In the genomic region with DNA sequence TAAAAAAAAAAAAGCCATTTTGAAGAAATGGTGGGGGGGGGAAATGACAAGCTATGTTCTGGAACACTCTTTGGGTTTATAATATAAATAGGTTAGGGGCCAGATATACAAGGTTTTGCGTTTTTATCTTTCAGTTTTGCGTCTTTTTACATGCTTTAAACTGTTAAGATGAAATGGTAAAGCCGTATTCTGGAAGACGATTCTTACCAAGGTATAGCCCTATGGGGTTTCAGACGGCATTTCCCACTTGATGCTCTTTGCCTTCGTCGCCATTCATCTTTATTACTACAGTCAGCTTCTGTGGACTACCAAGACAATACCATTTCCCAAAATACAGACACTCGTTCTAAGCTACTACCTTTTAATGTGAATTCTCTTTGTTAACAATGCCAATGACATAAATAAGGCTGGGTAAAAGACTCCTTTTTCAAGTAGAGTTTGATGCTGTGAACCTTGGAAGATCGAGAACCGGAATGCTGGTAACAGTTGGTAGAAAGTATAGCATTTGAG, we compare ENCODE assay signal across 7 mouse cellular contexts. TPM values are rescaled to one million over a fixed set of nuclear protein-coding genes. Genes with fewer than 3 reads are reported as not detected.
DNase-seq lines count a peak whose midpoint lies in the region; ATAC-seq and TF ChIP-seq lines count a peak whose summit lies in the region.

No protein-coding gene starts in this region.

- peaks cover 9% of the 10 kb centered on the region for H3K4me1 ChIP-seq in lung, embryonic 16.5 days (replicated peaks; ENCODE audit: control insufficient read depth, insufficient read depth, low read length)
- peaks cover 14% of the 10 kb centered on the region; the same call in 1 of the 2 replicates for H3K4me1 ChIP-seq in embryonic facial prominence, embryonic 14.5 days (ENCODE audit: control insufficient read depth, insufficient read depth, low read length)
- no peaks in the 10 kb centered on the region; the same call in 1 of the 2 replicates for H3K4me1 ChIP-seq in limb, embryonic 11.5 days (ENCODE audit: control insufficient read depth, insufficient read depth, low read length)
- 0 out of 2 replicates have a peak, but pooled peaks cover 3% of the 10 kb centered on the region for H3K4me1 ChIP-seq in stomach, embryonic 14.5 days (ENCODE audit: control insufficient read depth, insufficient read depth, low read length)
- H3K4me1 ChIP-seq in kidney, adult 2 months (ENCODE audit: control insufficient read depth, insufficient read depth, low read length), result no peaks in the 10 kb centered on the region; the same call in 1 of the 2 replicates

- H3K27ac ChIP-seq in lung, embryonic 16.5 days (ENCODE audit: low read length), result peak overlapping the region; percentile 100
- H3K27ac ChIP-seq in embryonic facial prominence, embryonic 14.5 days (replicated peaks; ENCODE audit: low read depth, low read length), result peak overlapping the region; percentile 100
- no peak overlapping the region for H3K27ac ChIP-seq in limb, embryonic 11.5 days (replicated peaks; ENCODE audit: low read depth, low read length)
- H3K27ac ChIP-seq in stomach, embryonic 14.5 days (ENCODE audit: low read length), result no peak overlapping the region; the same call in 1 of the 2 replicates
- no peak overlapping the region for H3K27ac ChIP-seq in kidney, adult 2 months (ENCODE audit: insufficient read depth, low read depth, low read length)

- peak overlapping the region; percentile 76 for H3K4me2 ChIP-seq in lung, embryonic 16.5 days (ENCODE audit: low read depth, low read length)
- peak overlapping the region; percentile 62 for H3K4me2 ChIP-seq in embryonic facial prominence, embryonic 14.5 days (ENCODE audit: low read depth, low read length)
- H3K4me2 ChIP-seq in limb, embryonic 11.5 days (ENCODE audit: low read depth, severe bottlenecking), result peak overlapping the region; percentile 58
- peak overlapping the region; percentile 51 for H3K4me2 ChIP-seq in stomach, embryonic 14.5 days (replicated peaks; ENCODE audit: low read depth, low read length)

- H3K36me3 ChIP-seq in lung, embryonic 16.5 days (ENCODE audit: control insufficient read depth, insufficient read depth, low read length), result no peaks in the 10 kb centered on the region
- H3K36me3 ChIP-seq in embryonic facial prominence, embryonic 14.5 days (ENCODE audit: control insufficient read depth, insufficient read depth, low read length), result no peaks in the 10 kb centered on the region
- H3K36me3 ChIP-seq in limb, embryonic 11.5 days (ENCODE audit: control insufficient read depth, insufficient read depth, low read length), result no peaks in the 10 kb centered on the region
- H3K36me3 ChIP-seq in stomach, embryonic 14.5 days (ENCODE audit: control insufficient read depth, insufficient read depth, low read length), result no peaks in the 10 kb centered on the region
- no peaks in the 10 kb centered on the region for H3K36me3 ChIP-seq in kidney, adult 2 months (ENCODE audit: control insufficient read depth, insufficient read depth, low read length)

- H3K9ac ChIP-seq in lung, embryonic 16.5 days (ENCODE audit: low read length), result peak overlapping the region; percentile 98
- H3K9ac ChIP-seq in embryonic facial prominence, embryonic 14.5 days (ENCODE audit: low read depth, low read length), result peak overlapping the region; percentile 95
- no peak overlapping the region for H3K9ac ChIP-seq in limb, embryonic 11.5 days (ENCODE audit: low read length)
- peak overlapping the region; percentile 93 for H3K9ac ChIP-seq in stomach, embryonic 14.5 days (replicated peaks; ENCODE audit: low read depth, low read length)

- H3K4me3 ChIP-seq in lung, embryonic 16.5 days (ENCODE audit: low read length), result peak overlapping the region; percentile 94
- peak overlapping the region; percentile 83 for H3K4me3 ChIP-seq in embryonic facial prominence, embryonic 14.5 days (ENCODE audit: low read depth, low read length)
- peak overlapping the region; percentile 72 for H3K4me3 ChIP-seq in limb, embryonic 11.5 days (ENCODE audit: low read depth, low read length)
- peak overlapping the region; percentile 89 for H3K4me3 ChIP-seq in stomach, embryonic 14.5 days (ENCODE audit: low read depth, low read length)
- H3K4me3 ChIP-seq in kidney, adult 2 months (ENCODE audit: insufficient read depth, low read depth, low read length), result no peak overlapping the region

- DNase-seq in lung, adult 18-20 months, result no peak
- DNase-seq in embryonic facial prominence, embryonic 14.5 days (ENCODE audit: low spot score), result no peak
- no peak for DNase-seq in limb, embryonic 11.5 days (ENCODE audit: low spot score)
- DNase-seq in right cerebral cortex, adult 2 months (ENCODE audit: low spot score in 2 of 2), result no peak
- DNase-seq in kidney, adult 2 months, result no peak

- no peak for TF ChIP-seq CTCF in kidney, adult 2 months (conservative IDR thresholded peaks at IDR 0.05; ENCODE audit: insufficient read depth, insufficient read length, low read depth, low read length)

- no peak for TF ChIP-seq POLR2A in kidney, adult 2 months (IDR thresholded peaks at IDR 0.05; ENCODE audit: low read depth, low read length)

- H3K27me3 ChIP-seq in lung, embryonic 16.5 days (ENCODE audit: control insufficient read depth, insufficient read depth, low read depth, low read length), result no peaks in the 10 kb centered on the region
- no peaks in the 10 kb centered on the region for H3K27me3 ChIP-seq in embryonic facial prominence, embryonic 14.5 days (replicated peaks; ENCODE audit: control insufficient read depth, insufficient read depth, low read length)
- no peaks in the 10 kb centered on the region for H3K27me3 ChIP-seq in limb, embryonic 11.5 days (ENCODE audit: control insufficient read depth, insufficient read depth, low read length)
- H3K27me3 ChIP-seq in stomach, embryonic 14.5 days (ENCODE audit: control insufficient read depth, insufficient read depth, low read length), result no peaks in the 10 kb centered on the region
- no peaks in the 10 kb centered on the region for H3K27me3 ChIP-seq in kidney, adult 2 months (replicated peaks; ENCODE audit: control insufficient read depth, insufficient read depth, low read length)

- H3K9me3 ChIP-seq in lung, embryonic 16.5 days (ENCODE audit: control insufficient read depth, low read length), result no peaks in the 10 kb centered on the region
- 0 out of 2 replicates have a peak, but pooled peaks cover 5% of the 10 kb centered on the region for H3K9me3 ChIP-seq in embryonic facial prominence, embryonic 14.5 days (ENCODE audit: control insufficient read depth, low read length)
- no peaks in the 10 kb centered on the region for H3K9me3 ChIP-seq in limb, embryonic 11.5 days (ENCODE audit: control insufficient read depth, low read length)
- H3K9me3 ChIP-seq in stomach, embryonic 14.5 days (ENCODE audit: control insufficient read depth, low read depth, low read length), result no peaks in the 10 kb centered on the region

- 10% methylated on average over 10 of the region's 10 CpGs for WGBS in lung, embryonic 16.5 days
- 16% methylated on average over 10 of the region's 10 CpGs for WGBS in embryonic facial prominence, embryonic 14.5 days
- WGBS in limb, embryonic 11.5 days, result 25% methylated on average over 10 of the region's 10 CpGs
- 12% methylated on average over 10 of the region's 10 CpGs for WGBS in stomach, embryonic 14.5 days
- WGBS in kidney, adult 2 months, result 18% methylated on average over 10 of the region's 10 CpGs

- no peak for ATAC-seq in lung, embryonic 16.5 days (ENCODE audit: low read depth)
- no peak for ATAC-seq in embryonic facial prominence, embryonic 14.5 days (ENCODE audit: low read depth)
- no peak for ATAC-seq in limb, embryonic 11.5 days (ENCODE audit: insufficient number of reproducible peaks, low FRiP score, low TSS enrichment, low read depth)
- no peak for ATAC-seq in stomach, embryonic 14.5 days (ENCODE audit: insufficient number of reproducible peaks, insufficient read depth, low FRiP score, low read depth)

RNA-seq across cellular contexts. Expression of a gene that starts 1.6 kb away (rescaled TPM):
- polyA plus RNA-seq in lung, embryonic 16.5 days (2015; fragmentation: Nextera tagmentation; extraction: Ambion mirVana), result 14.6 and 21.2 TPM in 2 replicates
- 27.4 and 27.8 TPM in 2 replicates for polyA plus RNA-seq in embryonic facial prominence, embryonic 14.5 days (2014; fragmentation: Nextera tagmentation; extraction: Ambion mirVana)
- 17.0 and 17.4 TPM in 2 replicates for polyA plus RNA-seq in limb, embryonic 11.5 days (2014; fragmentation: Nextera tagmentation; extraction: Ambion mirVana)
- polyA plus RNA-seq in stomach, embryonic 14.5 days (2014; fragmentation: Nextera tagmentation; extraction: Ambion mirVana), result 43.7 and 45.0 TPM in 2 replicates
- polyA plus RNA-seq in kidney, adult 2 months (2012; rRNA removed), result 8.7 and 11.8 TPM in 2 replicates

Comparison
In these comparisons a context has a peak if more than half of its experiments do, and no peak if none do; other contexts are left out.
1. H3K27ac ChIP-seq: peak in lung, embryonic 16.5 days (single experiment) and embryonic facial prominence, embryonic 14.5 days (single experiment); none in limb, embryonic 11.5 days (single experiment), stomach, embryonic 14.5 days (single experiment) and kidney, adult 2 months (single experiment).
2. Peak in every context shown above with its lines, with median percentiles within 50 percentile points of each other: H3K4me2 ChIP-seq.